Mouse (Mus musculus): ENCODE data around the gene Nptx1.

Nptx1 gene

DNA sequence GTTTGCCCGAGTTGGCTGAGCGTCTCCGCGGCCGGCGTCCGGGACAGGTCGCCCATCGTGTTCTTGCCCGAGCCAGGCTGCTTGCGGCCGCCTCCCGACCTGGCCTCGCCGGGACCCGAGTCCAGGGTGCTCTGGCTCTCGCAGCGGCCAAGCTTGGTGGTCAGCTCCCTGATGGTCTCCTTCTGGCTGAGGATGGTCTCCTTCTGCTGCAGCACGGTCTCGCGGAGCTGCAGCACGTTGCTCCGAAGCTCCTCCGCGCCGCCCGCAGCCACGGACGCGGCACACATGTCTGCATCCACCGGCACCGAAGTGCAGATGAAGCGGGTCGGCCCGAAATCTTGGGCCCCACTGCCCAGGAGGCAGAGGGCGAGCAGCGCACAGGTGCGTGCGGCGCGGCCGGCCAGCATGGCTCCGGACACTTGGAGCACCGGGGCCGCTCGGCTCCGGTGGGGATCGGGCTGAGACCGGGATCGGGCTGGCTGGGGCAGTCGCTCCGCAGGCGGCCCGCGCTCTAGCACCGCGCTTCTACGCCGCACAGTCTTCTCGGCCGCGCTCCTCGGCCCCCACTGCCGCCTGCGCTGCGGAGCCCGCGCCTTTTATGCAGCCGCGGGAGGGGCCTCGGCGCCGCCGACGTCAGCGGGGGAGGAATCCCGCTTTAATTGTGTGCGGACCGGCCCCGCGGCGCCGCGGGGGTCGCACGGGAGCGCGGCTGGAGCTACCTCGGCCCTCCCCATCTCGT, at the start of gene Nptx1:
Gene Nptx1, minus strand, starts transcription at position 571 of the 739 bp plus-strand sequence.
- no peak for DNase-seq (ENCODE audit: low read depth, low spot score)

DNA sequence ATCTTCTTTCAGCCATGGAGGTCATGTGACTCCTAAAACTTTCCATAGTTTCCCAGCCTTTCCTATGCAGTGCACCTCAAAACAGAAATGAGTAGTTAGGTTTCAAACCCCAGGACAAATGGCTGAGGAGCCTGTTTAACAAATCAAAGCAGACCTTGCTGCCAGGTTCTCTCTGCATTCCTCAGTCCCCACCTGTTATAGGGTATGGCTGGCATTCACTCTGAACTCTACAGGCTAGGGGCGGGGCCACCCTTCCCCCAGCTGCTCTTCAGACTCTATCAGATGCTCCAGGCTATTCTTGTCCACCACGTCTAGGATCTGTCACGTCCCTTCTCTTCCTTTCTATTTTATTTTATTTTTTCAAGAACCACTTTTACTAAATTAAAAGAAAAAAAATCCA, 46.4 kb upstream of the Nptx1 start:
- no peak for DNase-seq (ENCODE audit: low read depth, low spot score)

DNA sequence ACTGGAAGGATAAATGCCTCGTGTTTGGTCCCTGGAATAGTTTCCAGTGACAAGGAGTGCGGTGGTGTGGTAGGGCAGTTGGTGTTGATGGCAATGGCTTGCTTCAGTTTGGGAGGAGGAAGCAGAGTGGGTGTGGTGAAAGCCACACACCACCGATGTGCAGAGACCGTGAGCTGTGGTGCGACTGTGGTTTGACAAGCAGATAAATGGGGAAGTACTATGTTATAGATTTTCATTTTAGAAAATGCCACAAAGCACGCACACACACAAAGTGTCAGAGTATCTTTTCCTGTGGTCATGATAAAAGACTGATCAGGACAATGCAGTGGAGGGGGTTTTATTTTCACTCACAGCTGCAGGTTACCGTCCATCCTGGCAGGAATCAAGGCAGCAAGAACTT, 41.7 kb upstream of the Nptx1 start:
- no peak for DNase-seq (ENCODE audit: low read depth, low spot score)

DNA sequence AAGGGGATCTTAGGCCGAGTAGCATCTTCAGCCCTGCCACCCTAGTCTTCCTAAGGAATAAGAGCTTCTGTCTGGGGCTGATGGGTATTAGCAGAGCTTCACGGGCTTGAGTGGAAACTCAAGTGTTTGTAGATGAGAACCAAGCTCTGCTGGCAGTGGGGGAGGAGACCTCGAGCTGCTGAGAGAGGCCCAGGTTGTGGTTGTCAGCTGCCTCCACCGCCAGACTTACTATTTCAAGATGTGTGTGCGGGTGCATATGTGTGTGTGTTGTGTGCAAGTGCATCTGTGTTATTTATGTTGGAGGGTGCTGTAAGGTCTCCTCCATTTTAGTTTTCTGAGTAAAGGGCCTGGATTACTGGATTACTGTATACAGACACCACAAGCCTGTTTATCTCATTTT, 39.6 kb upstream of the Nptx1 start:
- no peak for DNase-seq (ENCODE audit: low read depth, low spot score)

DNA sequence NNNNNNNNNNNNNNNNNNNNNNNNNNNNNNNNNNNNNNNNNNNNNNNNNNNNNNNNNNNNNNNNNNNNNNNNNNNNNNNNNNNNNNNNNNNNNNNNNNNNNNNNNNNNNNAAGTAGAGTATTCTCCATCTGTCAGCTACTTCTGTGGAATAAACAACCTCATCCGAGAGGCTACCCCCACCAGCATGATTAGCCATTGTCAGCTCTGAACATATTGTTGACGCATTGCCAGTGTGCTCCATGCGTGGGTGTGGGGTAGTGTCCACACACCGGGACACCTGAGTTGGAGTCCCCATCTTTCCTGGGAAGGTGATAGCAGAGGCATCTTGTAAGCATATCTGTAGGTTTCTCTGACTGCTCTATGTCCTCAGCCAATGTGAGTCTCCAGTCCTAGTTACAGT, 39.0 kb upstream of the Nptx1 start:
- DNase-seq (ENCODE audit: low read depth, low spot score), result no peak

DNA sequence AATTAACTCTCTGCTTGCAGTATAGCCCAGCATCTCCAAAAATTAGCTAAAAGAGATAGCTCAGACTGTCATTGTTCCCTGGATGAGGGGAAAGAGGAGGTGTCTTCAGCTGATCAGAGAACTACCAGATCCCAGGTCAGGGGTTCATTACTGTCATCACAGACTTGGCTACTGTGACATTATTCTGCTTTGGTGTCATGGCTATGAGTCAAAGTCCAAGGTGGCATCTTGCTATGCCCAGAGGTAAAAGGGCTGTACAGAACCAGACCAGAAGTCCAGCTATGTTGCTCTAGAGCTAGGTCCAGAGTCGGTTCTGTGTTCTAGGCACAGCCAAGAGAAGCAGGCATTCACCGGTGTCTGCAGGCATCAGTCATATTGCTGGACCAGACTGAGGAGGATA, 30.2 kb upstream of the Nptx1 start:
- DNase-seq (ENCODE audit: low read depth, low spot score), result no peak

DNA sequence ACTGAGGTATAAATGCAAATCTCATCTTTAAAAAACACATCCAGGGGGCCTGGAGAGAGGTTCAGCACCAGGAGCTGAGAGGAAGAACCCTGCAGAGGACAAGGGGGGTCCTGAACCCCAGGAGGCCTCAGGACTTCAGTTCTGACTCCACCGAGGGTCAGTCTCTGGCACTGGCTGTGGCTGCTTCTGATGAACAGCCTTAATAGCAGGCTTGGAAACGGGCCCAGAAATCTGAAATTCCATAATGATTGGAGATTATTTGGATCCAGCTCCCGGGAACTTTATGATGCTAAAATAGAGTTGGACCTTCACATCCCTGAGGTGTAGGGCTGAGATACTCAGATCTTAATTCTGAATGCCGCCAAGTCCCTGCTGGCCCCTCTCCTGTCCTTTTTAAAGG, 29.3 kb upstream of the Nptx1 start:
- no peak for DNase-seq (ENCODE audit: low read depth, low spot score)

DNA sequence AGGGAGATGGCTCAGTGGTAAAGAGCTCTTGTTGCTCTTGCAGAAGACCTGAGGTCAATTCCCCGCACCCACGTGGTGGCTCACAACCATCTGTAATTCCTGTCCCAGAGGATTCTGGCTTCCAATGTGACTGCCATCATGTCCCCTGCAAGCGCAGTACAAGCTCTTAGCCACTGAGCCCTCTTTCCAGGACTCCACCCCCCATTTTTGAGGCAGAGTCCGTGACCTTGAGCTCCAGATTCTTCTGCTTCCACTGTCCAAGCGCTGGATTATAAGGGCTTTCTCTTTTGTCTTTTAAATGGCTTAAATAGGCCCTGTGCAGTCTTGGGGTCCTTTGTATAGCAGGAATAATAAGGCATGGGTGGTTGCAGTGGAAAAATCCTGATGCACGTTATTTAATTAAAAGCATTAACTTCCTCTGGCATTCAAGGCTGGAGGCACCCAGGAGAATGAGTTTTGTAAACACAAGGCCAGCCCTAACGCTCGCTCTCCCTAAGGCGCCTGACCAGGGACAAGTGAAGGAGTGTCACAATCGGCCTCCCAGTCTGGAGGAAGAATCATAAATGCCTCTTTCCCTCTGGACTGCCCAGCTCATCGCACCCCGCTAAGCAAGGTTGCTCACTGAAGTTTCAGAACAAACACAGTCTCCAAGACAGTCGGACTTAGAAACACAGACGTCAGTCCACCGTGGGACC, 24.9 kb upstream of the Nptx1 start:
- no peak for DNase-seq (ENCODE audit: low read depth, low spot score)

DNA sequence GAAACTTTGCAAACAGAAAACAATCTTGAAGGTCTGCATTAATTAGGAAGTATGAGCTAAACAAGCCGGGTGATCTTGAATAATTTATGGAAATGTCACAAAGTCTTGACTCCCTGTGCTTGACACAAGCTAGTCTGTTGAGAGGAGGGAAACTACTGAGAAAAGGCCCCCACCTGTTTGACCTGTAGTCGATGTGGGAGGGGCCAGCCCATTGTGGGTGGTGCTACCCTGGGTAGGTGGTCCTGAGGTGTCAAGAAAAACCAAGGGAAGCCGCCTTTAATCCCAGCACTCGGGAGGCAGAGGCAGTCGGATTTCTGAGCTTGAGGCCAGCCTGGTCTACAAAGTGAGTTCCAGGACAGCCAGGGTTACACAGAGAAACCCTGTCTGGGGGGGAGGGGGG, 18.6 kb upstream of the Nptx1 start:
- no peak for DNase-seq (ENCODE audit: low read depth, low spot score)

DNA sequence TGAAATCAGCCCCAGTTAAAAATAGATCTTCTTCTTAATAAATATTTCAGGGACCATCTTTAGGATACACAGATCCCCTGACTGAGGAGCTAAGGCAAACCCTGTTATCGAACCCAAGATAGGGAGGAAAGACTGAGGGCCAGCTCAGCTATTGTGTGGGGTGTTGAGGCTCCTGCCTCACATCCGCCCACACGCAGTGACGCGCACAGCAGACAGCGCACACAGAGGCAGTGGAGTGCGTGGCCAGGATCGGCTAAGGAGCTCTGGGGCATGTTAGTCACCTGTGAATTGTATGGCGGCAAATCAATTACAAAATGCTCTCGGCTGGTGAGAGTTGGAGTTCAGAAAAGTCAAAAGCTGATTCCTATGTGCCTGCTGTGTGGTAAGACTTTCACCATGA, 18.1 kb upstream of the Nptx1 start:
- DNase-seq (ENCODE audit: low read depth, low spot score), result no peak

DNA sequence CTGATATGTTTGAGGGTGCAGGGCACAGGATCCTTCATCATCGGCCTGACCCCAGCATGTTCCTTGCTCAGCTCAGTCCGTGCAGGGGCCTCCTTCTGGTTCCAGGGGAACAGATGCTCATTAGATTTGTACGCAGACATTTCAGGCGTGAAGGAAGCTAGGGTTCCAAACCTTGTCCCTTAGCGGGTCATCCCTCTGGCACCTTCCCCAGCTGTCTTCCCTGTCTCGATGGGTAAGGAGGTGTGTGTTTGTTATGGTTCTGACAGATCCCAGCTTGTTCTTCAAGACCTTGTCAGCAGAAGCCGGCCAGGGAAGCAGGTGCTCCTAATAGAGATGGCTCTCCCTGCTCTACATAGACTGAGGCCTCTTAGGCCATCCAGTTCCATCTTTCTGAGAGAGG, 17.5 kb upstream of the Nptx1 start:
- DNase-seq (ENCODE audit: low read depth, low spot score), result no peak

DNA sequence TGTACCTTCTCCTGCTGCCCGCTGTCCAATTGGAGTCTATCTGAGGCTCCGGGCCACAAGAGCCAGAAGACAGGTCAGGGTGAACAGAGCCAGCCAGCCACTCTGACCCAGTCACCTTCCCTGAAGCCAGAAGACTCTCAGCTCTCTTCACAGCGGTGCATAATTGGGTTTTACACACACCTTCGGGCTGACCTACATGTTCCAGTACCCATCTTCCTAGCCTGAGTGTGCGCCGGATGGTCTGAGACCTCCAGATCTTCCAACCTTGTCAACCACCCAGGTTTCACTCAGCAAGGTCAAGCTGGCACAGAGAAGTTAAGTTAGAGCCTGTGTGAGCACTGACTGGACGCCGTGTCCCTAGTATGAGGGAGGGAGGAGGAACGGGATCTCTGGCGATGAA, 16.8 kb upstream of the Nptx1 start:
- DNase-seq (ENCODE audit: low read depth, low spot score), result no peak

DNA sequence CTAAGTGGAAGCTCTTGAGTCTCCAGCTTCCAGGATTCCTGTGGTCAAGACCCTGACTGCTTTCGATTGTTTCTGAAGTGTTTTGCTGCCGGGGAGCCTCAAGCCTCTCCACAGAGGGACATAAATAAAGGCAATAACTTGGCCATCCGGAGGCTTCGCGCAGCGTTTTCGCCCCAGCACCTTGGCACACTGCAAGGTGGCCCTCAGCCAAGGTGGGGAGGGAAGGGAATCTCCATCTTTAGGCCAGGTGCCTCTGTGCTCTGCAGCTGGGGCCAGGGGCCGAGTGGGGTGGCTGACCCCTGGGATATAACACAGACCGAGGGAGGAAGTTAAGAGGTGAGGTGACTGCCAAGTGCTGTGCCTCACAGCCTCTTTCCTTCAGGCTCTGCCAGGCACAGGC, 15.6 kb upstream of the Nptx1 start:
- DNase-seq (ENCODE audit: low read depth, low spot score), result no peak

DNA sequence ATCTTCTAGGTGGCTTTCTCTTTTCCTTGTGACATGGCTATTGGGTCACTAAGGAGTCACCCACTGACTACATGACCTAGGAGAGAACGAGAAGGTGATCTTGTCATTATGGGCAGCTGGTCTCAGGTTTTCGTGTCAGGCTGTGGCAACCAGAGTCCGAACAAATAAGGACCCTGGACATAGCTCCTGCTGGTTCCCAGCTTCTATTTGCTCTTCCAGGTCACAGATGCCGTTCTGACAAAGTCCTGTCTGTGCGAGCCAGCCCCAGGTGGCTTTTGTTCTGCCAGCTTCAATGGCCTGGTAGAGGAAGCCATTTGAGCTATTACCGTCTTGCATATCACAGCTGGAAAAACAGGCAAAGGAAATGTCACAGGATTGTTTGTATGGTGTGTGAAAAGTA, 14.7 kb upstream of the Nptx1 start:
- DNase-seq (ENCODE audit: low read depth, low spot score), result no peak

DNA sequence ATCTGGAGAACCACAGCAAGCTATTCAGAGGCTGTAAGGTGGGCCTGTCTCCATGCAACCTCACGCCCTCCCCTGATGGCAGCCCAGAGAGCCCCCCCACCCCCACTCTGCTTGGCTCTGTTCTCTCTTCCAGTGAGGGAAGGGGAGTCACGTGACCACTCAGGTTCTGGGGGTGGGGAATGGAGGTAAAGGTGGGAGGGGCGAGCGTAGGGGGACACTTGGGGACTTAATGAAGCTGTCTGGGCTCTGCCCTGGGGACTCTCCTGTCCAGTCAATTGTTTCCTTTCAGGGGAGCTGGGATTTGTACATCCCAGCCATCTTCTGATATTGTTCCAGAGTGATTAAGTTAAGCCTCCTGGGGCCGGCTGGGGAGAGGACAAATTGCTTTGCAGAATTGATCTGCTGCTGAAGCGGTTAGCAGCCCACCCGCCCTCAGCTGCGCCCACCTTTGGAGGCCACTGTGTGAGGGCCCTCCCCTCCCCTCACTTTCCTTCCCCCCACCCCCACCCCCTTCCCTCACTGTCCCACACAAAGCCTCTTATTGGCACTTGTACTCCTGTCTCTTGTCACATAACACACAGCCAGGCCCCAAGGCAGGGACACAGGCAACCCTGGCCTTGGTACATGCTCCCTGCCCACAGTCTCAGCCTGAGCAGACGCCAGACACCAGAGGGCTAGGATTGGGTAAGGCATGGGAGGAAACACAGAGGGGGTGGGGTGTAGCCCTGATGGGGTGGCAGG, 11.5 kb upstream of the Nptx1 start:
- no peak for DNase-seq (ENCODE audit: low read depth, low spot score)

DNA sequence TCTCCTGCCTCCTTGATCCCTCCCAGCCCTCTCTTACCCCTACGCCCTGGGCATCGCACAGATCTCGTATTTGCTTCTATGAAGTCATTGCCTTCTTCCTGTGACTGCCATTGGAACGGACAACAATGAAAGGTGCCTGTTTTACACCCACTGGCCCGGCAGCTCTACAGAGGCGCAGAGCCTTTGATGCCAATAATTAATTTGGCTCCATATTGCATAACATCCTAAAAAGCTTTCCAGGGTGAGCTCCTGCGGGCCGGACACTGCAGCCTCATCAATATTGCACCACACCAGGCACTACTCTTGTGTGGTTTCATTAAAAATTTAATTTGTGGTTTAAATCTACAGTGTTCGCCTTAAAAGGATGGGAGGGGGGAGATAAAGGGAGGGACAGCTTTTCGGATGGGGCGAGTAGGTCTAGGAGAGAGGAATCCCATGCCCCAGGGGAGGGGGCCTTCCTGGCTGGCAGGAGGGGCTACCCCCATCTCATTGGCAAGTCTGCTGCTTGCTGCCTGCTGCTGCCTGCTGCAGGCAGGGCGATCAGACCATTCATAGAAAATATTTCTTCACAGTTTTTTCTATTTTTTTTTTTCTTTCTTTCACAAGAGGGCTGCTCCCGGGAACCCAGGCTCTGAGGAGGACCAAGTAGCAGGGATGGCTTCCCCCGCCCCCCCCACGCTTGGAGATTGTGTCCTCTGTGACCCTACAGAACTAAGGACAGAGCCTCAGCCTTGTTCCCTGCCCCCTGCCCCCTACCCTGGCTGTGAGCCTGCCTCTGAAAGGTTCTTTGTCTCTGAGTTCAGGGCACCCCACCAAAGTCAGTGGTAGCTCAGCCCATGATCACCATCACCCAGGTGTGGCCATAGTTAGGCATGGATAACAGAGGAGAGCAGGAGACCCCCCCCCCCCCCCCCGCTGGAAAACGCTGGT, 10.7 kb upstream of the Nptx1 start:
- no peak for DNase-seq (ENCODE audit: low read depth, low spot score)

DNA sequence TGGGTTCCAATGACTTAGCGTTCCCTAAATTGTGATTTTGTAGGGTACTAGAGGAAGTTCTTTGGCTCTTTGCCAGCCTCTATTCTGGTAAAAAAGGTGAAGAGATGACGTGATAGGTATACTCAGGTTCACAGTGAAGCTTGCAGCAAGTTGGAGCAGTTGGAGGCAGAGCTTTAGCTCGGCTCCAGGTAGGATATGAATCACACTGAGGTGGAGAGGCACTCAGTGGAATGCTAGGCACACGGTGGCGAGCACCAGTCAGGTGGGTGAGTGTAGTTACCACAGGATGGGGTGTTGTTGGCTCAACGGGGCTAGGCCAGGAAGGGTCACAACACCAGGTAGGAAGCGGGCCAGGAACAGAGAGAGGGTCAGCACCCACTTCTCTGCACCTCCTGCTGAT, 7.6 kb upstream of the Nptx1 start:
- no peak for DNase-seq (ENCODE audit: low read depth, low spot score)

DNA sequence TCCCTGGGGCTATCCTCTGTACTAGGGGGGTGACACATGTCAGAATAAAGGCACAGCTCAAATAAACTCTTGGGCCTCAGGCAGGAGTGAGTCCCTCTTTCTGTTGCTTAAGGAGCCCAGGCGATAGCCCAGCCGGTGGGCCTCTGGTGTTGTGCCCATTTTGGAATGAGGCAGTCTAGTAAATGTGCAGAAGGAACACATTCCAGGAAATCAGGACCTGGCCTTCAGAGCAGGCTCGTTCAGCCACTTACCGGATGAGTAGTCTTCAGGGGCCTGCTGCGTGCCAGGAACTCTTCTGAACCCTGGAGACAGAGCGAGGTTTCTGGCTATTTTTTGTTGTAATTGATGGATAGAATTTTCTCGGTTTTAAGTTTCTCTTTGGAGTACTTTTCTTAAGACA, 7.2 kb upstream of the Nptx1 start:
- no peak for DNase-seq (ENCODE audit: low read depth, low spot score)

DNA sequence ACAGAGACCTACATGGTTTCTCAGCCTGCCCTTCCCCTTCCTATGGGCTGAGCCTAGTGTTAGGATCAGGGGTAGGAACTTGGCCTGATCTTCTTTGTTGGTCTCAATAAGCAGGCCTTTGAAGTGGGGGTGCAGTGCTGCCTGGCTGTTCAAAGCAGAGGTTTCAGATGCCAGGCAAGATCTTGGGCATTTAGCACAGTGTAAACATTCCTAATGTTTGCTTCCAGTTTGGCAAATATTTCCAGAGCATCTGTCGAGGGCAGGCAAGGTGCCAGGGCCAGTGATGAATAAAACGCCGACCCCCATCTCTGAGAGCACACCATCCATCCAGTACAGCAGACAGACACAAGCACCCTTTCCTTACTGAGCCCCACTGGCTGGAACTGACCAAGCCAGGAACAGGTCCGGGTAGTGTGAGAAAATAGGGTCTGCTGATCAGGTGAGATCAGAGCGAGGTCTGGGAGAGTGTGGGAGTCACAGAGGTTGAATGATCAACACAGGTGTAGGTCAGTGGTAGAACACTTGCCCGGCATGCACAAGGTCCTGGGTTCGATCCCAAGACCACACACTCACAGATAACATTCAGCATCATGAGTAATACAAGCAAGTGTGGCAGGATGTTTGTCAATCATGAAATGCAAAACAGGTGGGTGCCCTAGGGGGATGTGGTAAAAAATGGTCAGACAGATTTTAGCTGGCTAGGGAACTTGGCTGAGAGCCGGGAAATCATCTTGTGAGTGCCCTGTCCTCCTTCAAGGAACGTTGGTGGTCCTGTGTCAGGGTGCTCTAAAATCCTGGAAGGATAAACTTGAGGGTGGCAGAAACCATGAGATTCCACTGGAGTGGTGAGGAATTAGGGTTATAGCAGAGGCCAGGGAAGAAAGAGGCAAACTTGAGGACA, 5.6 kb upstream of the Nptx1 start:
- DNase-seq (ENCODE audit: low read depth, low spot score), result no peak

DNA sequence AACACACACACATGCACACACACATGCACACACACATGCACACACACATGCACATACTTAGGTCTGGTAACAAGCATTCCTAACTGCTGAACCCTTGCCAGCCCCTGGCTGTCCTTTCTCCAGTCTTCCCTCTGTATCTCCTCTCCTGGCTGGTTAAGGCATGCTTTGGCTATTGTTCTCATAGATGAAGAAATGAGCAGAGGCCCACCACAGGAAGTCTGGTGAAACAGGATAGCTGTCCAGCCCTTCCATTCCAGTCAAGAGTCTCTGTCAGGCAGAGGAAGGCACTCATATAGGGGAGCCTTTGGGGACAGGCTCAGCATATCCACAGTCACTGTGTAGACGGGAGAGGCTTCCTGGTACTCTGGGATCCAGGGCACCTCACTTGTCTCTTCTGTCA, 4.7 kb upstream of the Nptx1 start:
- no peak for DNase-seq (ENCODE audit: low read depth, low spot score)

DNA sequence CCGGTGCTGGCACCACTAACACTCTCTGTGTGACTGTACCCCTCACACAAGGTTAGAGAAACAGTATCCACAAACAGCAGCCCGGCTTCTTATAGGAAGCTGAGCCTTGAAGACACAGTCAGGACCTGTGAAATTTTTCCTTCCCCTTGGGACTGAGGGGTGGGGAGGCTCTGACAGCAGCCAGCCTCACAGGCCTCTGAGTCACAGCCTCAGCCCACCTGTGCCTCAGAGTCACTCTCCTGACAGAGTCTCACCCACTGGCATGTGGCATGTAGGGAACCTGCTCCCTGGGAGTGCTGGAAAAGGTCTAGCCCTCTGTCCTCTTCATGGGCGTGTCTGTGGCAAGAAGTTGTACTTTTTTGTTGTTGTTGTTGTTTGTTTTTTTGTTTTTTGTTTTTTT, 3.9 kb upstream of the Nptx1 start:
- no peak for DNase-seq (ENCODE audit: low read depth, low spot score)

Measured in telencephalon, adult 2 months (tissue).